Mouse (Mus musculus): ENCODE measurements around the gene Dcbld1. TPM values are rescaled to one million over a fixed set of nuclear protein-coding genes. Genes with fewer than 3 reads are reported as not detected.

Dcbld1 gene
- polyA plus RNA-seq, 1 experiment: 2.0 TPM

DNA sequence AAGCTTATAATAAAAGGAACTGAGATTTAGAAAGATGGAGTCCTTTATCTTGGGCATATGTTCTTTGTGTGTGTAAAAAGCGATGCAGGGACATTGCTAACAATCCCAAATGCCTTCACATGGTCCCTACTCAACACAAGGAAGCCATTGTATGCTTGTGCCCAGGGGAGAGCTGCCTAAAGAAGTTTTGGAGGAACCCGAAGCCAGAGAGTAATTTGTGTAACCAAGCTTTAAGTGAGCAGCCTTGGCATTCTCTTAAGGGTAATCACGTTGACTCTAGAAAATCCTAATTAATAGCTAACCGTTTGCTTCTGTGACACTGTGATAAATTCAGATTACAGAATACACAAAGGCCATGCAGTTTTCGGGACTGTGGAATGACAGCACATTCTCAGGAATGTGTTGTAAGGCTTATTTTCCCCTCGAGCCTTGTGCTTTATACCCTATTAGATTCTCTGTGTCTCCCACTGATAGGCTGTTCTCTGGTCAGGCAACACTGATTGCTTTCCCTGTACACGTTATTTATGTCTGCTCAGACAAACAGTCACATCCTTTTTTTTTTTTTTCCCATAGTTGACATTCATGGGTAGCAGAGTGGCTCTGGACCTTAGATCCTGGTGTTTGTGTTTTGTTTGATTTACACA lies 9.4 kb downstream of the Dcbld1 start:
- Histone ChIP-seq H3K36me3 (ENCODE audit: control insufficient read depth, insufficient read depth, low read length) (no peaks in the 10 kb centered on the region), H3K27me3 (ENCODE audit: control insufficient read depth, insufficient read depth, low read length) (no peaks in the 10 kb centered on the region)
- no peak for TF ChIP-seq CTCF (IDR thresholded peaks at IDR 0.05; ENCODE audit: control insufficient read depth, insufficient read depth, insufficient replicate concordance, low read depth, low read length)
- no peak for TF ChIP-seq POLR2A (IDR thresholded peaks at IDR 0.05; ENCODE audit: control insufficient read depth, low read depth, low read length)

DNA sequence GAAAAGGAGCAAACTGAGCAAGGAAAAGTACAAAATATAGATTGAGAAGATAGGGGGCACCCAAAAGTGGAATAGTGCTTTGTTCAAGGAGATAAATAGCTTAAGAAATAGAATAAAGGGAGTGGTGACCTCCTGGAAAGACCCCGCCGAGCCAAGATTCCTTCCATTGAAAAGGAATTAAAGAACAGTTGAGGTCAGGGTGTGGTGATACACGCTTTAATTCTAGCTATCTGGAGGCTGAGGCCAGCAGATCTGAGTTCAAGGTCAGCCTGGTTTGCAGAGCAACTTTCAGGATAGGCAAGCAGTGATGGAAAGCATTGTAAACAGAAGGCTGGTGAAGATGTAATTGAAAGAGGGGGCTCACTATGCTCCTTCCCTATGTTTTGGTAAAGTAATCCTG lies 12.8 kb downstream of the Dcbld1 start:
- H3K27ac ChIP-seq (ENCODE audit: control insufficient read depth, insufficient read depth, low read depth, low read length): no peak overlapping the region
- H3K27me3 ChIP-seq (ENCODE audit: control insufficient read depth, insufficient read depth, low read length): no peaks in the 10 kb centered on the region
- H3K36me3 ChIP-seq (ENCODE audit: control insufficient read depth, insufficient read depth, low read length): no peaks in the 10 kb centered on the region
- H3K4me1 ChIP-seq (ENCODE audit: control insufficient read depth, insufficient read depth, low read length): no peaks in the 10 kb centered on the region
- H3K4me3 ChIP-seq (ENCODE audit: control insufficient read depth, low read depth, low read length): no peak overlapping the region
- TF ChIP-seq POLR2A (IDR thresholded peaks at IDR 0.05; ENCODE audit: control insufficient read depth, low read depth, low read length) (no peak), CTCF (IDR thresholded peaks at IDR 0.05; ENCODE audit: control insufficient read depth, insufficient read depth, insufficient replicate concordance, low read depth, low read length) (no peak)

More for the DNA sequence above, 9.4 kb downstream of the Dcbld1 start:
- no peak overlapping the region for H3K4me3 ChIP-seq (ENCODE audit: control insufficient read depth, low read depth, low read length)
- no peak overlapping the region for H3K27ac ChIP-seq (ENCODE audit: control insufficient read depth, insufficient read depth, low read depth, low read length)
- H3K4me1 ChIP-seq (ENCODE audit: control insufficient read depth, insufficient read depth, low read length): no peaks in the 10 kb centered on the region

- Histone ChIP-seq H3K27me3 (ENCODE audit: control insufficient read depth, insufficient read depth, low read length) (no peaks in the 10 kb centered on the region), H3K27ac (ENCODE audit: control insufficient read depth, insufficient read depth, low read depth, low read length) (no peak overlapping the region), H3K36me3 (ENCODE audit: control insufficient read depth, insufficient read depth, low read length) (no peaks in the 10 kb centered on the region), H3K4me1 (ENCODE audit: control insufficient read depth, insufficient read depth, low read length) (no peaks in the 10 kb centered on the region), H3K4me3 (ENCODE audit: control insufficient read depth, low read depth, low read length) (no peak overlapping the region)
- no peak for TF ChIP-seq CTCF (IDR thresholded peaks at IDR 0.05; ENCODE audit: control insufficient read depth, insufficient read depth, insufficient replicate concordance, low read depth, low read length)
- no peak for TF ChIP-seq POLR2A (IDR thresholded peaks at IDR 0.05; ENCODE audit: control insufficient read depth, low read depth, low read length)
Measured at GRCm38 (mm10) chr10:52252240-52252639, 18.8 kb downstream of the Dcbld1 start.

DNA sequence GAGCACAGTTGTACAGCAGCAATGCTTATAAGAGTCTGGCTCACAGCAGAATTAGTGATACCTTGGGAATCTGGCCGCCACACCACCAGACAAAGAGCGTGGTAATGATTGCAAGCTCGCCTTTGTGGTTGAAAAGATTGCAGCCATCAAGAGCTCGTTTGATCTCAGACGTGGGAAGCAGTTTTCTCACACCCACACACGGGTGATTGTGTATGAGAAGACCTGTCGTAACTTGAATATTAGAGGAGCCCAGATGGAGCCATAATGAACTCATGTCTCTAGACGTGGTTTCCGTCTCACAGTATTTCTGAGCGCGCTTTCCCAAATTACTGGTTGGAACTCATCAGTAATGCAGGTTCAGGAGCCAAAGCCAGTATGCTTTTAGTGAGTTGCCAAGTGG lies 20.0 kb downstream of the Dcbld1 start:
- Histone ChIP-seq H3K36me3 (ENCODE audit: control insufficient read depth, insufficient read depth, low read length) (no peaks in the 10 kb centered on the region), H3K4me3 (ENCODE audit: control insufficient read depth, low read depth, low read length) (no peak overlapping the region), H3K4me1 (ENCODE audit: control insufficient read depth, insufficient read depth, low read length) (no peaks in the 10 kb centered on the region), H3K27ac (ENCODE audit: control insufficient read depth, insufficient read depth, low read depth, low read length) (no peak overlapping the region), H3K27me3 (ENCODE audit: control insufficient read depth, insufficient read depth, low read length) (no peaks in the 10 kb centered on the region)
- no peak for TF ChIP-seq CTCF (IDR thresholded peaks at IDR 0.05; ENCODE audit: control insufficient read depth, insufficient read depth, insufficient replicate concordance, low read depth, low read length)
- no peak for TF ChIP-seq POLR2A (IDR thresholded peaks at IDR 0.05; ENCODE audit: control insufficient read depth, low read depth, low read length)

- H3K27me3 ChIP-seq (ENCODE audit: control insufficient read depth, insufficient read depth, low read length): no peaks in the 10 kb centered on the region
- no peak overlapping the region for H3K27ac ChIP-seq (ENCODE audit: control insufficient read depth, insufficient read depth, low read depth, low read length)
- no peaks in the 10 kb centered on the region for H3K4me1 ChIP-seq (ENCODE audit: control insufficient read depth, insufficient read depth, low read length)
- no peak for TF ChIP-seq POLR2A (IDR thresholded peaks at IDR 0.05; ENCODE audit: control insufficient read depth, low read depth, low read length)
- TF ChIP-seq CTCF (IDR thresholded peaks at IDR 0.05; ENCODE audit: control insufficient read depth, insufficient read depth, insufficient replicate concordance, low read depth, low read length): no peak
- H3K36me3 ChIP-seq (ENCODE audit: control insufficient read depth, insufficient read depth, low read length): no peaks in the 10 kb centered on the region
- no peak overlapping the region for H3K4me3 ChIP-seq (ENCODE audit: control insufficient read depth, low read depth, low read length)
Measured at GRCm38 (mm10) chr10:52257768-52258167, 24.3 kb downstream of the Dcbld1 start.

- H3K27ac ChIP-seq (ENCODE audit: control insufficient read depth, insufficient read depth, low read depth, low read length): no peak overlapping the region
- no peaks in the 10 kb centered on the region for H3K36me3 ChIP-seq (ENCODE audit: control insufficient read depth, insufficient read depth, low read length)
- no peaks in the 10 kb centered on the region for H3K27me3 ChIP-seq (ENCODE audit: control insufficient read depth, insufficient read depth, low read length)
- no peaks in the 10 kb centered on the region for H3K4me1 ChIP-seq (ENCODE audit: control insufficient read depth, insufficient read depth, low read length)
- H3K4me3 ChIP-seq (ENCODE audit: control insufficient read depth, low read depth, low read length): no peak overlapping the region
- TF ChIP-seq POLR2A (IDR thresholded peaks at IDR 0.05; ENCODE audit: control insufficient read depth, low read depth, low read length) (no peak), CTCF (IDR thresholded peaks at IDR 0.05; ENCODE audit: control insufficient read depth, insufficient read depth, insufficient replicate concordance, low read depth, low read length) (no peak)
Measured at GRCm38 (mm10) chr10:52258180-52258948, 24.9 kb downstream of the Dcbld1 start.

DNA sequence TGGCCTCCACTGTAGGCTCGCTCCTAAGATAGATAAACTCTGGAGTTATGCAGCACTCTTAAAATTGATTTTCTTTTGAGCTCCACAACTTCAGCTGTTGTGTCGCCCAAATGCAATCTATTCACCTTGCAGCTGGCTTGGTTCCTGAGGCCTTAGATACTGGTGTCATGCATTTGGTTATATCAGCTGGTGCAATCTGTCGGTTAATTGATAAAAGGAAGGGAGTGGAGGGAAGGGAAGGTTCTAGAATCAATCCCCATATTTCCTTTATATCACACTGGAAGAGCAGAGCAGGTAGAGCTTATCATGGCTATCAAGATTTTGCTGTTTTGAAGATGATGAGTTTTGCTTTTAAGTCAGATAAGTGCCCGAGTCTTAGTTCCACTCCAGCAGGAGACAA lies 26.8 kb downstream of the Dcbld1 start:
- no peaks in the 10 kb centered on the region for H3K4me1 ChIP-seq (ENCODE audit: control insufficient read depth, insufficient read depth, low read length)
- TF ChIP-seq POLR2A (IDR thresholded peaks at IDR 0.05; ENCODE audit: control insufficient read depth, low read depth, low read length) (no peak), CTCF (IDR thresholded peaks at IDR 0.05; ENCODE audit: control insufficient read depth, insufficient read depth, insufficient replicate concordance, low read depth, low read length) (no peak)
- no peaks in the 10 kb centered on the region for H3K36me3 ChIP-seq (ENCODE audit: control insufficient read depth, insufficient read depth, low read length)
- no peak overlapping the region for H3K27ac ChIP-seq (ENCODE audit: control insufficient read depth, insufficient read depth, low read depth, low read length)
- H3K27me3 ChIP-seq (ENCODE audit: control insufficient read depth, insufficient read depth, low read length): no peaks in the 10 kb centered on the region
- no peak overlapping the region for H3K4me3 ChIP-seq (ENCODE audit: control insufficient read depth, low read depth, low read length)
